Mouse (Mus musculus) hindlimb bud, embryonic 11.5 days (tissue): Measurements from ENCODE around the gene Pax5.

Source experiments
- DNase-seq: peaks from one replicate; pipeline ENCODE4 v3.0.0-alpha.2; 2012; ENCODE audit warnings: low read depth, low spot score; ENCODE audit errors: extremely low spot score

The Pax5 gene

DNA sequence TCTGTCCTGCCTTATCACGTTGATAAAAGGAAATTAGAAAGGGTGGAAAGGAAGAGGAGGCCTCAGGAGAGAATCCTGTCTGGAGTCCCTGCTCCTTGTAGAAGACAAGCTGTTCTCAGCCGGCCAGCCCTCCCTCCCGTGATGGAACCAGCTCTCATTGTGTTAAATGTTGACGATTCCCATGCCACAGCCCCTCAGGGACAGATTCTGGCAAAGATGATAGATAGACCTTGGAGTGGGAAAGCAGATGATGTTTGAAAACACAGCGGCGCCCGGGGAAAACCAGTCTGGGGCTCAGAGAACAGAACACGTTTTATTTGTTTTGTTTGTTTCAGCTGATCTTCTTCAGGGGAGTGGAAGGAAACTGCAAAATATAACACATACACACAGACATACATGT, 221.6 kb downstream of the Pax5 start:
- DNase-seq = no peak

DNA sequence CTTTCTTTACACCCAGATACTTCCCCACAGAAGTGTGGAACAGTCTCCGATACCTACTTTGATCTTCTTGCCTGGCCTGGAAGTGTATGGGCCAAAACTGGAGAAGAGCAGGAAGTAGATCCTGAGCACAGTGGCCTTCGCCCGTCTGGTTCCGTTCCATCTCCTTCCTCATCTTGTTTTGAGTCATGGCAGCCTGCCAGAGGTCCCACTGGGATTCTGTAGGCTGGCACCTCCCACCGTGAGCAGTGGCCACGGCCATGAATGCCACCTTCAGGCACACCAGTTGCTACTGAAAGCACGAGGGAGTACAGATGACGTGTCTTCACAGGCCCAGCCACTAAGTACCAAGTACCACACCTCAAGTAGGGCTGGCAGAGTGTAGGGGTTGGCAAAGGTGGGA, 222.1 kb downstream of the Pax5 start:
- DNase-seq = no peak

DNA sequence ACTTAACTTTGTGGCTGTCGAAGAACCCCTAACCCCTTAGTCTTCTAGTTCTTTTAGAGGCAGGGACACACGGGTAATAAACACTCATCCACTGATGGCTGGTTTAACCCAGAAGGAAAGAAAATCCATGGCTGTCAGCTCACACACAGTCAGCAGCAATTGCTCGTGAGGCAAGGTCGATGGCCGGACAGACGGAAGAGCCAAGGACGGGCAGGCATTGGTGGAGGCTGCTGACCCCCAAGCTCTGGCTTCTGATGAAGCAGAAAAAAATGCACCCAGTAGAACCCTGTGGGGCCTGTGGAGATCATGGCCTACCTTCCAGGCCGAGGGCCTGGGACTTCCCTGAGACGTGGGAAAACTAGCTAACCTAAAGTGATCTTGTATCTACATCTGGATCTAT, 227.4 kb downstream of the Pax5 start:
- DNase-seq = no peak

DNA sequence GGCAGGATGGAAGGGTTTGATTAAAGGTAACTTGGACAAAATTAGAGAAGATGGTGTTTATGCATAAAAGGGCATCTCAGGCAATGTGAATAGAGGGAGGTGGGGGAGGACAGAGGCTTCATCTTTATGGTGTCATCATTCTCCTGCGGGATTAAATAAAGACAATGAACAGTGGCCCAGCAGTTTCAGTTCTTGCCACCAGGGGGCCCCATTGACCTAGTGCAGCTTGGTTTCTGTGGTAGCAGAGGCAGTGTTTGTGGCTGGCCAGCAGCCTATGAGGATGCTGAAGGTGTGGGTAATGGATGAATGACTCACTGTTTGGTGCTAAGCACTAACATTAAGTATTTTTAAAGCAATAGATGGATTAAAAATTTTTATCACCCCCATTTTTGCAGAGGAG, 230.5 kb downstream of the Pax5 start:
- DNase-seq = no peak
